Mouse (Mus musculus): ENCODE measurements at regions not wholly inside any gene's neighbourhood (a gene's known extent, or its start where the extent isn't known, plus 50 kb on each side); places are given as distances from the start of the nearest gene placed in this dataset.

- no peaks in the 10 kb centered on the region for H3K27me3 ChIP-seq (ENCODE audit: control insufficient read depth, insufficient read depth, low read length)
- no peak for TF ChIP-seq POLR2A (IDR thresholded peaks at IDR 0.05; ENCODE audit: low read depth, low read length)
- no peak for TF ChIP-seq CTCF (IDR thresholded peaks at IDR 0.05; ENCODE audit: extremely low read depth, insufficient read length, insufficient replicate concordance, low read depth, low read length)
- H3K4me1 ChIP-seq (ENCODE audit: control insufficient read depth, insufficient read depth, insufficient read length, low read length) = peaks cover 5% of the 10 kb centered on the region; the same call in 1 of the 2 replicates
- WGBS = 80% methylated on average over 4 of the region's 4 CpGs
- H3K36me3 ChIP-seq (ENCODE audit: control insufficient read depth, insufficient read depth, low read length) = no peaks in the 10 kb centered on the region
- no peak overlapping the region for H3K27ac ChIP-seq (ENCODE audit: insufficient read depth, low read depth, low read length)
- no peak overlapping the region for H3K4me3 ChIP-seq (ENCODE audit: low read depth, low read length)
Observed at GRCm38 (mm10) chr2:135580051-135580450, 78.8 kb upstream of the Plcb4 start.

DNA sequence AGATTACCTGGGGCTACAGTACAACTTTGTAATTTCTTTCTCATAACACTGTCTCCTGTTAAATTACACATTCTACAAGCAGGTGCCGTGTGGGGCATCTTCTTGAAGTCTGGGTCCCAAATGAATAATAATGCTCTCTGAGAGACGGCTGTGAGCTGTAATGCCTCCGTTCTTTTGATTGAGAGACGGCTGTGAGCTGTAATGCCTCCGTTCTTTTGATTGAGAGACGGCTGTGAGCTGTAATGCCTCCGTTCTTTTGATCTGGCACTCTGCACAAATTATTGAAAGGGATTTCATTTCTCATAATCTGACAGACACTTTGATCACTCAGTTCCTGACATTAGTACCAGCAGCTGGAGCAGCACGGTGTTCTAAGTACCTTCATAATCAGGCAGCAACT, 76.5 kb upstream of the Plcb4 start:
- WGBS = 78% methylated on average over 8 of the region's 8 CpGs
- no peak overlapping the region for H3K27ac ChIP-seq (ENCODE audit: insufficient read depth, low read depth, low read length)
- H3K4me1 ChIP-seq (ENCODE audit: control insufficient read depth, insufficient read depth, insufficient read length, low read length) = peaks cover 5% of the 10 kb centered on the region; the same call in 1 of the 2 replicates
- H3K27me3 ChIP-seq (ENCODE audit: control insufficient read depth, insufficient read depth, low read length) = no peaks in the 10 kb centered on the region
- H3K36me3 ChIP-seq (ENCODE audit: control insufficient read depth, insufficient read depth, low read length) = no peaks in the 10 kb centered on the region
- no peak overlapping the region for H3K4me3 ChIP-seq (ENCODE audit: low read depth, low read length)
- no peak for TF ChIP-seq POLR2A (IDR thresholded peaks at IDR 0.05; ENCODE audit: low read depth, low read length)
- TF ChIP-seq CTCF (IDR thresholded peaks at IDR 0.05; ENCODE audit: extremely low read depth, insufficient read length, insufficient replicate concordance, low read depth, low read length) = no peak

- Histone ChIP-seq H3K36me3 (ENCODE audit: control insufficient read depth, insufficient read depth, low read length) (no peaks in the 10 kb centered on the region), H3K27me3 (ENCODE audit: control insufficient read depth, insufficient read depth, low read length) (no peaks in the 10 kb centered on the region), H3K4me3 (ENCODE audit: low read depth, low read length) (no peak overlapping the region), H3K27ac (ENCODE audit: insufficient read depth, low read depth, low read length) (no peak overlapping the region), H3K4me1 (ENCODE audit: control insufficient read depth, insufficient read depth, insufficient read length, low read length) (no peaks in the 10 kb centered on the region)
- TF ChIP-seq CTCF (IDR thresholded peaks at IDR 0.05; ENCODE audit: extremely low read depth, insufficient read length, insufficient replicate concordance, low read depth, low read length) = no peak
- no peak for TF ChIP-seq POLR2A (IDR thresholded peaks at IDR 0.05; ENCODE audit: low read depth, low read length)
Observed at GRCm38 (mm10) chr2:135606306-135606705, 52.5 kb upstream of the Plcb4 start.

All from small intestine, adult 2 months (tissue).